ENCODE assay signal across 28 mouse cellular contexts in genomic region chr10:24769496-24769895, GRCm38 (mm10).
"Had no signal": no experiment of that assay in that cellular context is flagged by ENCODE, and none has a peak within 500 bp of the region (broad histone marks: within the 10 kb centered on the region; RNA-seq: fewer than 3 reads in every experiment).

No protein-coding gene starts in this region.

- H3K27me3 ChIP-seq: limb, embryonic 12.5 days; limb, embryonic 13.5 days; limb, embryonic 15.5 days; liver, embryonic 12.5 days; liver, embryonic 13.5 days; liver, embryonic 15.5 days; lung, embryonic 15.5 days; megakaryocyte, embryonic 14.5 days; midbrain, embryonic 12.5 days; midbrain, embryonic 13.5 days; midbrain, embryonic 15.5 days; neural tube, embryonic 12.5 days had no signal

- H3K9me3 ChIP-seq: limb, embryonic 10.5 days; limb, embryonic 12.5 days; limb, embryonic 13.5 days; limb, embryonic 15.5 days; liver, embryonic 12.5 days; liver, embryonic 13.5 days; liver, embryonic 15.5 days; lung, embryonic 15.5 days; midbrain, embryonic 10.5 days; midbrain, embryonic 12.5 days; midbrain, embryonic 13.5 days; midbrain, embryonic 15.5 days; neural tube, embryonic 12.5 days had no signal

- H3K36me3 ChIP-seq: limb, embryonic 10.5 days; limb, embryonic 12.5 days; limb, embryonic 13.5 days; limb, embryonic 15.5 days; liver, embryonic 12.5 days; liver, embryonic 13.5 days; liver, embryonic 15.5 days; lung, embryonic 15.5 days; midbrain, embryonic 10.5 days; midbrain, embryonic 12.5 days; midbrain, embryonic 13.5 days; midbrain, embryonic 15.5 days; neural tube, embryonic 12.5 days had no signal

- H3K27ac ChIP-seq: limb, embryonic 10.5 days; limb, embryonic 12.5 days; limb, embryonic 13.5 days; limb, embryonic 15.5 days; liver, embryonic 12.5 days; liver, embryonic 13.5 days; liver, embryonic 14.5 days; liver, embryonic 15.5 days; lung, embryonic 15.5 days; macrophage; midbrain, embryonic 10.5 days; midbrain, embryonic 12.5 days; midbrain, embryonic 13.5 days; midbrain, embryonic 15.5 days; neural tube, embryonic 12.5 days had no signal

- H3K4me3 ChIP-seq: limb, embryonic 10.5 days; limb, embryonic 12.5 days; limb, embryonic 13.5 days; limb, embryonic 15.5 days; liver, embryonic 12.5 days; liver, embryonic 13.5 days; liver, embryonic 15.5 days; lung, embryonic 15.5 days; megakaryocyte, embryonic 14.5 days; midbrain, embryonic 10.5 days; midbrain, embryonic 12.5 days; midbrain, embryonic 13.5 days; midbrain, embryonic 15.5 days; myocyte; neural tube, embryonic 12.5 days had no signal

- DNase-seq: left cerebral cortex, postnatal 4 days; liver; liver, embryonic 13.5 days; liver, postnatal 0 days; lung, adult 18-20 months; lung, adult 2 months; lung, embryonic 14.5 days; lung, postnatal 10 days; lung, postnatal 14 days; lung, postnatal 36 days; lung, postnatal 4 days; midbrain, embryonic 14.5 days had no signal

- H3K4me1 ChIP-seq: liver, embryonic 13.5 days; liver, embryonic 15.5 days; lung, embryonic 15.5 days; megakaryocyte, embryonic 14.5 days; neural tube, embryonic 12.5 days had no signal

- H3K9ac ChIP-seq: limb, embryonic 12.5 days; limb, embryonic 13.5 days; limb, embryonic 15.5 days; liver, embryonic 12.5 days; liver, embryonic 13.5 days; liver, embryonic 14.5 days; liver, embryonic 15.5 days; liver, postnatal 0 days; lung, embryonic 14.5 days; lung, embryonic 15.5 days; midbrain, embryonic 12.5 days; midbrain, embryonic 13.5 days; midbrain, embryonic 15.5 days; neural tube, embryonic 12.5 days had no signal
